Mouse (Mus musculus): ENCODE measurements around the gene Tbc1d10c.

Gene Tbc1d10c

DNA sequence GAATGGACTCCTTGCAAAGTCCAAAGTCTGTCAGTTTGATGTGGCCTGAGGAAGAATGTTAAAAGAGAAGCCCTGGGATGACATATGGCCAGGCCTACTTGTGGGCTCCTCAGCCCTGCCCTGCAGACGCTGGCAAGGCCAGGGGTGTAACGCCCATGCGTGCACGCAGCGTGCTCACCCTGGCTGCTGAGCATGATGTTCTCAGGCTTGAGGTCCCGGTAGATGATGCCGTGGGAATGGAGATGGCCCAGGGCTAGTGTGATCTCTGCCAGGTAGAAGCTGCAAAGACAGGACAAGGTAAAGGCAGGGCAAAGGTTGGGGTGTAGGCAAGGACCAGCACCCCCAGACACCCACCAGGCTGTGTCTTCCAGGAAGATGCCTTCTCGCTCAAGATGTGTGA lies 32.0 kb downstream of the Tbc1d10c start:
- DNase-seq (ENCODE audit: low read depth), result no peak

DNA sequence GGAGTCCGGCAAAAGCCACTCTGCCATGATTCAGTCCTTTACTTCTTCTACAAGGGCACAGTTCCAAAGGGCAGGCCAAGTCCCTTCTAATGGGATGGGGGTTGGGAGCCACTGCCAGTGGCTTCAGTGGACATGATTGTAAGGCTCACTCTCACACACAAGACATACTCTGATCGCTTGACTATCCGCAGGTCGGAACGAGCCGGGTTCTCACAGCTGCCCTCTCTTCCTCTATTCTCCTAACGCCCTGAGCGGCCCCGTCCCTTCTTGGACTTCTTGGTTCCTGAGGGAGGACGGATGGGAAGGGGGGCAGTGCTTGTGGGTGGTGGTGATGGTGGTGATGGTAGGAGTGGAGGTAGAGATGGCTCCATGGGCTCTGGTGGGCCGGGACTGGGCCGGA lies 34.3 kb downstream of the Tbc1d10c start:
- no peak for DNase-seq (ENCODE audit: low read depth)

DNA sequence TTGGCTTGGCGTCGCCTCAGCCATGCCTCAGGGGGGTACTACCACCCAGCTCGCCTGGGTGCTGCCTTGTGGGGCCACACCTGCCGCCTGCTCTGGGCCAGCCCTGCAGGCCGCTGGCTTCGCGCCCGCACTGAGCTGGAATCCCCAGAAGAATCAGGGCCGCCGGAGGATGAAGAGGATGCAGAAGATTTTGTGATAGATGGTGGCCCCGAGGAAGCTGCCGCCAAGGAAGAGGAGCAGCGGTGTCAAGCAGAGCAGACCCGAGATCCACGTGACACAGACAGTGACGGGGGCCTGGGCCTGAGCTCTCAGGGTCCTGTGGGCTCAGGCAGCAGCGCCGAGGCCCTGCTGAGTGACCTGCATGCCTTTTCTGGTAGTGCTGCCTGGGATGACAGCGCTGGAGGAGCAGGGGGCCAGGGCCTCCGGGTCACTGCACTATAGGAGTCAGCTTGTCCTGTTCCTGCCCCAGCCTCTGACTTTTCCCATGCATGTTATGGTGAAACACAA lies 35.0 kb downstream of the Tbc1d10c start:
- DNase-seq (ENCODE audit: low read depth), result no peak

DNA sequence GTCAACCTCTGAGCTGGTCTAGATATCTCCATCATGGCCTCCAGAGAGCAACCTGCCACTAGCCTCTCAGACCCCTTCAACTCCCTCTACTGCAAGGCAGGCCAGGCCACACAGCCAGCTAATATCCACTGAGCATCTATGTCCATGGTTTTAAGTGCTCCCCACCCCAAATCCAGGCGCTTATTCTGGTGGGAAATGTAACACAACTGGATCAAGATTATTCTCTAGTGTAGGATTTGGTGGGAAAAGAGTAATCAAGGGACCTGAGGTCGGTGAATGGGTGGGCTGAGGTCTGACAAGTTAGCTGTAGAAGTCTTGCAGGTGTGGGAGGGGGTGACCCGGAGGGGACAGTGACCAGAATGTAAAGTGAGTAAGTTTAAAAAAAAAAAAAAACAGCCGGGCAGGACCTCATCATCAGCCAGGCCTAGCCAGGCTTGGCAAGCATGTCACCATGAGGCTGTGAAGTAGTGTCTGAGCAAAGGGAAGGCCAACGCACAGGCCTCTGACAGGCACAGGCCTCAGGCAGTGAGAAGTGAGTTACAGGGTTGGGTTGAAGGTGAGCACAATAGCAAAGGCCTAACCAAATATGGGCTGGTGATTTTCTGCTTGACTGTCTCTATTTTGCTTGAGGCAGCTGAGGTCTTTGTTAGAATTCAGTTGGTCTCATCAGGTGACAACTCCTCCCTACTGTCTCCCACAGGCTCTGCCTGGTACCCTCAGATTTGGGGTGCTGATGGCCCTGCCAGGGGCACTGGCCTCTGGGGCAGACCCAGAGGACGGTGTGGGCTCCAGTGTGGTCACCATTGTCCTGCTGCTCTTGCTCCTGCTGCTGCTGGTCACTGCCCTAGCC lies 35.6 kb downstream of the Tbc1d10c start:
- no peak for DNase-seq (ENCODE audit: low read depth)

DNA sequence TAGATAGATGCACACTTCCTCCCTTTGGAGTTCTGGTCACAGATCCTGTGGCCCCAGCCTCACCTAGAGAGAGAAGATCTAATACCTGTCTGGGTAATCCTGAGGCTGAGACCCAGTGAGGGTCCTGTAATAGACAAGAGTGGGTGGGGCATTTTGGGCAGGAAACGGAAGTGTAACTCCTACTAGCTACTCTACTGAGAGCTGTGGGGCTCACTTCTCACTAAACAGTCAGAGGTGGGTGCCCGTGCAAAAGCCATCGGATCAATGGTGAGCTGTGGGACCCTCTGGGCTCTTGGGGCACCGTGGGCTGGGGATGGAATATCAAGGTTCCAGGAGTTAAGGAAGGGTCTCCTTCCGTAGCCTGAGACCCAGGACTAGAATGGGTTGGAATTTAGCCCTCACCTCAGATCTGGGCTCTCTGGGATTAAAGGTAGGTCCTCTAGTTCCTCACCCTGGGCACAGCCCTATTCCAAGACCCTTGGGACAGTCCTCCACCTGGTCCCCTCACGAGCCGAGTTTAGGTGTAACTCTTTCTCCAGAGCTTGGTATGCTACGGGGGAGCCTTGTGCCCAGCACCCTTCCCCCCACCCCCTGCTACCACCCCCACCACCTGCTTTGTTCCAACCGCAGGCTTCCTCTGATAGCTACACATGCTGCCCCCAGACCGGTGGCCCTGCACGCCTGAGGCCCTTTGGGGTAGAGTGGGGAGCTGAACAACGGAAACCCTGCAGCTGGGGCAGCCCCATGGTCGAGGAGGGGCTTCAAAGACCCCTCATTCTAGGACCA lies 36.5 kb downstream of the Tbc1d10c start:
- no peak for DNase-seq (ENCODE audit: low read depth)

DNA sequence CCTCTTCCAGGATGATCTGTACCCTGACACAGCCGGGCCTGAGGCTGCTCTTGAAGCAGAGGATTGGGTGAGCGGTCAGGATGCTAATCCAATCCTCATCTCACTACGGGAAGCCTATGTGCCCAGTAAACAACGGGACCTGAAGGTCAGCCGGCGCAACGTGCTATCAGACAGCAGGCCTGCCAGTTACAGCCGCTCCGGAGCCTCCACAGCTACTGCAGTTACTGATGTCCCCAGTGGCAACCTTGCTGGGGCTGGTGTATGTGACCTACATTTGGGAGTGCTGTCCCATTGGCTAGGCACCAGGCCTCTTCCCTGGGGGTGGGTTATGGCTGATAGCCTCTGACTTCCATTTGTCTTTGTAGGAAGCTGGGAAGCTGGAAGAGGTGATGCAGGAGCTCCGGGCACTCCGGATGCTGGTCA lies 37.8 kb downstream of the Tbc1d10c start, which contains the start of gene Ptprcap:
TSS of gene Ptprcap (plus strand) at position 373 of the 423 bp plus-strand sequence.
- DNase-seq (ENCODE audit: low read depth), result no peak

DNA sequence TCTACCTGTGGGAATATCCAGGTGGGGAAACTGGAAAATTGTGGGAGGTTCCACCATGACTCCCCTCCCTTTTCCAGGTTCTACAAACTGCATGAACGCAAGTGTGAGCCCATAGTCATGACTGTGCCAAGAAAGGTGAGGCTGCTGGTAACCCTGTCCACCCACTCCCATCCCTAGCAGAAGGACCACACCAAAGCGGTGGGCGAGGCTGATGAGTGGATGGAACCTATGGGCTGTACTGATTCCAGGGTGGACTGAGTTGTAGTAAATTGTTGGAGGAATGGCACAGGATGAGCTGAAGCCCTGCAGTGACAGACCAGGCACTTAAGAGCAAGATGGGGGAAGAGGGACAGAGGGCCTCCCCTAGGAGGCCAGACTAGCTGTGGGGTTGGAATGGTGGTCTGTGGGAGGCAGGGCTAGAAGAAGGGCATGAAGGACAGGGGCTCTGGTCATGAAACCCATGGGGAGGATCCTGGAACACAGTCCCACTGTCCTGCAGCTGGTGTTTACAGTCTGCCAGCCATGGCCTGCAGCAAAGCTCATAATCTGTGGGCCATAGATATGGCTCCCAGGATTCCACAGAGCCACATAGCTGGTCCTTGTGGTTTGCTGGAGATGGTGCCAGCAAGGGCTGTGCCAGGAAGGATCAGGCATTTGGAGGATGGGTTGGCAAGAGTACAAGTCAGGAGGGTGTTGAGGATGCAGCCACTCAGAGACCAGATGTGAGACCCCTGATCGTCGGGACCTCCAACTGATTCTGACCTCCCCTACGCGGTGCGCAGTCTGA lies 38.4 kb downstream of the Tbc1d10c start:
- DNase-seq (ENCODE audit: low read depth), result no peak

DNA sequence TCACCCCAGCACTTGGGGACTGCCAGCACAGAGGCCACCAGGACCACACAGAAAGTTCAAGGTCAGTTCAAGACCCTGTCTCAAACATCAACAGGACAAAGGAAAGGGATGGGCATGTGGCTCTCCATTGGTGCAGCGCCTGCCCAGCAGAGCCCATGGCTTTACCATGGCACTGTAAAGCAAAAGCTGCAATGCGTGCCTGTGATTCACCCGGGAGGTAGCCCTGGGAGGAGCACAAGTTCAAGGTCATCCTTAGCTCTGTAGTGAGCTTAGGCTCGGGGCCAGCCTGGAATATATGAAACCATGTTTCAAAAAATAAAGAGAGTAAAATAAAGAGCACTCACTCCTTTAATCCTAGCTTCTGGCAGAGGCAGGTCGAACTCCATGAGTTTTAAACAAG lies 39.2 kb downstream of the Tbc1d10c start:
- no peak for DNase-seq (ENCODE audit: low read depth)

DNA sequence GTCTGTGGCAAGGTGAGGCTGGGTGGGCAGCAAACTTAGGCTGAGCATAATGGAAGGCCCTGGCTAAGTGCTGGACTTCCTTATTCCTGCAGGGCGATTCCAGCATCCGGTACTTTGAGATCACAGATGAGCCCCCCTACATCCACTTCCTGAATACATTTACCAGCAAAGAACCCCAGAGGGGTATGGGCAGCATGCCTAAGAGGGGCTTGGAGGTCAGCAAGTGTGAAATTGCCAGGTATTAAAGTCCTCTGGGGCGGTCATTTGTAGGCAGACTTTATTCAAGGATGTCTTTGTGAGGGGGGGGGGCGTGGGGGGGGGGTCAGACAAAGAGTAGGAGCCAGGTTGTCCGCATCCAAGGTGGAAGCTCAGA lies 39.6 kb downstream of the Tbc1d10c start:
- DNase-seq (ENCODE audit: low read depth), result no peak

DNA sequence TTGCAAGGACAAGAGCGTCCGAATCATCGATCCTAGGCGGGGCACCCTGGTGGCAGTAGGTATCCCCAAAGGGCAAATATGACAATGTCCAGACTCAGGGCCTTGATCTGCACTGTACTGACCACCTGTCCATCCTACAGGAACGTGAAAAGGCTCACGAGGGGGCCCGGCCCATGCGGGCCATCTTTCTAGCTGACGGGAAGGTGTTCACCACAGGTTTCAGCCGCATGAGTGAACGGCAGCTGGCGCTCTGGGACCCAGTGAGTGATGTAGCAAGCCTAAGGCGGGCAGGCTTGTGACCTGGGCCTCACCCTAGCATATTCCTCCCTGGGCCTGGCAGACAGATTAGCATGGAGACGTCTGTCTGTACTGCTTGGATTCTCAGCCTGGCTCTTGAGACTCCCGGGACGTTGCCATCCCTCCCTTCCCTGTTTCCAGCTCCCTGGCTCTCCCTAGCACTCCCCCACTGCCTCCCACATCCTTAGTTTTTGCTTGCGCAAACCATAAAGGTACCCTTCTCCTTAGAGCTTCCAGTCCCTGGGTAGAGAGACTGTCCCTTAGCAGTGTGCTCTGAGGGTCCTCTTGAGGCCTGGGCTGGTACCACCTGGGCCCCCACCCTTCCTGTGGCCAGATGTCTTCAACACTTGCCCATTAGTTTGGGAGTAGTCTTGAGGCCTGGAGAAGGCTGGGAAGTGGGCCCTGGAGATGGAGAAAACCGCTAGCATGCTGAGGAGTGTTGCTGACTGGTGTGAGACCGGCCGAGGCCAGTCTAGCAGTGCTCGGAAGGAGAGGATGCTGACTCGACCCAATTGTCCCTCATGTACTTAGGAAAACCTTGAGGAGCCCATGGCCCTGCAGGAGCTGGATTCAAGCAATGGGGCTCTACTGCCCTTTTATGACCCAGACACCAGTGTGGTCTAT lies 40.3 kb downstream of the Tbc1d10c start:
- no peak for DNase-seq (ENCODE audit: low read depth)

DNA sequence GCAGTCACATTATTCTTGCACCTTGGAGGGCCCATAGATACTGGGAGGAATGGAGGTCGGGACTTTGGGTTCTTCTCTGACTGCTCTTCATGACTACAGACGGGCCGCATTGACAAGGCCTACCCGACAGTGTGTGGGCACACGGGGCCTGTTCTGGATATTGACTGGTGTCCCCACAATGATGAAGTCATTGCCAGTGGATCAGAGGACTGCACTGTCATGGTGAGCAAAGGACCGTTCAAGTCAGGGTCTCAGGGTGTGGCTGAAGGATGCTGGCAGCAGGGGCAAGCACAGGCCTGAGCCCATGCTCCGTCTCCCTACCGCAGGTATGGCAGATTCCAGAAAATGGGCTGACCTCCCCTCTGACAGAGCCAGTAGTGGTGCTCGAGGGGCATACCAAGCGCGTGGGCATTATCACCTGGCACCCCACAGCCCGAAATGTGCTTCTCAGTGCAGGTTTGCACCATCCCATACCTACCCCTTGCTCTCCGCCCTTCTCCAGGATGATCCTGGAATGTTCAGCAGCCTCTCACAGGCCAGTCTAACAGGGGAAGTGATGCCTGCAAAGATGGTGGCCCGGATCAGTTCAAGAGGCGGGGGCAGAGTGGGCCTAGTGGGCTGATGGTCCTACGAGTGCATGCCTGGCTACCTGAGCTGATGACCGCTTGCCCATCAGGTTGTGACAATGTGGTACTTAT lies 41.2 kb downstream of the Tbc1d10c start:
- no peak for DNase-seq (ENCODE audit: low read depth)

DNA sequence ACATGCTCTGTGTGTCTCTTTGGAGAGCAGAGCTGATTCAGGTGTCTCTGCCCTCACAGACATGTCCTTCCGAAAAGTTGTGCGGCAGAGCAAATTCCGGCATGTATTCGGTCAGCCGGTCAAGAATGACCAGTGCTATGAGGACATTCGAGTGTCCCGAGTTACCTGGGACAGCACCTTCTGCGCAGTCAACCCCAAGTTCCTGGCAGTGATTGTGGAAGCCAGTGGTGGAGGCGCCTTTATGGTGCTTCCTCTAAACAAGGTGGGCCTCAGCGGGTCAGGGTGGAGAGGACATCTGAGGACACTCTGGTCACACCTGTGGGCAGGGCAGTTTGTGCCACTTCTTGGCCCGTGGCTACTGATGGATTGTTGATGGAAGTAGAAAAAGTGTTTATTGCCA lies 41.8 kb downstream of the Tbc1d10c start:
- DNase-seq (ENCODE audit: low read depth), result no peak

DNA sequence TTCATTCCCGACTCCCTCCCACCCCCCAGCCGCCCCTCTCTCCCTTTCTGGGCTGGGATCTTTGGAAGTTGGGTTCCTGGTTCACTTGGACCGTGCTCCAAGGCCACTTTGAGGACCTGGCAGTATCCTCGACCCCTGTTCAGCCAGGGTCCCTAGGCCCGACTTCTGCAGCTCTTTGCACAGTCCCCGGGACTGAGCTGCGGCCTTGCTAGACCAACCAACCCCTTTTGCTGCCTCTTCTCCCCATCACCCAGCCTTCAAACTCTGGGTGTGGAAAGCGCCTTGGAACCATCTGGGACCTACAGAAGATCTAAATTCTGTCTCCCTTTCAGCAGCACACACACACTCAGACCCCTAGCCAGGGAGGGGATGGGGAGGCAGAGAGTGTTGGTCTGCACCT lies 42.3 kb downstream of the Tbc1d10c start:
- peak; percentile 46 for DNase-seq (ENCODE audit: low read depth)

DNA sequence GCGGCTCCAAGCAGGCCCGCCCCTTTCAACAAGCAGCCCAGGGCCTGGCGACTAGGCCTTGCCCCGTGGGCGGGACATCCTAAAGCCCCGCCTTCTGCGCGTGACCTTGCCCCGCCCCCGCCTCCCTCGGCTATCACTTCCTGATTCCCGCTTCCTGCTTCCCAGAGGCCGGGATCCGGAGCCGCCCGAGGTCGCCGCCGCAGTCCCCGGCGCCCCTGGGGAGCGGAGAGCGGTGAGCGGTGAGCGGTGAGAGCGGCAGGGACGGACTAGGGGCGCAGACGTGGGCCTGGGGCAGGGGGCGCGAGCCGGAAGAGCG lies 42.6 kb downstream of the Tbc1d10c start, which contains the start of gene Coro1b:
TSS of gene Coro1b (plus strand) at position 129 of the 316 bp plus-strand sequence.
- peak; percentile 99 for DNase-seq (ENCODE audit: low read depth)

DNA sequence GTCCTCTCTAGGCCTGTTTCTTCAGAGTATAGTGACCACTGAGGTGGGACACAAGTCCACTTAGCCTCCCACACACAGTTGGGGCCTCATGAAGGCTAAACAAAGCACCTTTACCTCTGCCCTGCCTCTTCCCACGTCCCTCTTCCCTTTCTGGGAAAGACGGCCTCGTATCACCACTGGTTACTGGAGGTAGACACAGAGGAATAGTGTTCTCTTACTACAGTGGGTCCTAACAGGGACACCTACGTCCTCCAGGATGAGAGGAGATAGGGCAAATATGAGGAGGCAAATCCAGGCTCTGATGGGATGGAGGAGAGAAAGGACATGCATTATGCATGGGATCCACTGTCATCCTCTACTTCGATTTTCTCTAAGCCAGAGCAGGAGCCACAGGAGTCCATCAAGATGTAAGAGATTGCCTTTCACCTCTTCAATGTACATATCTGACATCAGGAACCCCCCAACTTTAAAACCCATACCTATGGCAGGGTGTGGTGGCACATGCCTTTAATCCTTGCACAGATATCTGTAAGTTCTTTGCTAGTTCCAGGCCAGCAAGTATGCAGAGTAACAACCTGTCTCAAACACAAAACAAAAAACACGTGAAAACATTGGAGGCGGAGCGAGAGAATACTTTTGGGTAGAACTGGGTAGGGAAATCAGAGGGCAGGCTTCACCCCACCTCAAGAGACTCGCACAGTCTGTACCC lies 43.1 kb downstream of the Tbc1d10c start:
- no peak for DNase-seq (ENCODE audit: low read depth)

DNA sequence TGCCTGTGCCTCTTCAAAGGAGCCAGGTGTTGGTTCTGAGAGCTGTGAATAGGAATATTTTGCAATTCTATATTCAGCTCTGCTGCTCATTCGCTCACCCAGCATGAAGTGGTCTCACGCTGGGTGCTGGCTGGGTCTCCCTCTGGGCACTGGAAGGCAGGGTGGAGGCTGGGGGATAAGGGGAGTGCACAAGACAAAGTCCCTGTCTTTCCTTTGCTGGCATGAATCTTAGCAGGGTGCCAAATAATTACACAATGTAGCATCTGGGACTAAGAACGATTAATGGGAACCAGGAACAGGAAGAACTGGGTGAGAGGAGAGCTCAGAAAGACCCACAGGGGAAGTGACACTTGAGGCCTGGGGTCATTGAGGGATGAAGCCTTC lies 44.1 kb downstream of the Tbc1d10c start:
- DNase-seq (ENCODE audit: low read depth), result no peak

DNA sequence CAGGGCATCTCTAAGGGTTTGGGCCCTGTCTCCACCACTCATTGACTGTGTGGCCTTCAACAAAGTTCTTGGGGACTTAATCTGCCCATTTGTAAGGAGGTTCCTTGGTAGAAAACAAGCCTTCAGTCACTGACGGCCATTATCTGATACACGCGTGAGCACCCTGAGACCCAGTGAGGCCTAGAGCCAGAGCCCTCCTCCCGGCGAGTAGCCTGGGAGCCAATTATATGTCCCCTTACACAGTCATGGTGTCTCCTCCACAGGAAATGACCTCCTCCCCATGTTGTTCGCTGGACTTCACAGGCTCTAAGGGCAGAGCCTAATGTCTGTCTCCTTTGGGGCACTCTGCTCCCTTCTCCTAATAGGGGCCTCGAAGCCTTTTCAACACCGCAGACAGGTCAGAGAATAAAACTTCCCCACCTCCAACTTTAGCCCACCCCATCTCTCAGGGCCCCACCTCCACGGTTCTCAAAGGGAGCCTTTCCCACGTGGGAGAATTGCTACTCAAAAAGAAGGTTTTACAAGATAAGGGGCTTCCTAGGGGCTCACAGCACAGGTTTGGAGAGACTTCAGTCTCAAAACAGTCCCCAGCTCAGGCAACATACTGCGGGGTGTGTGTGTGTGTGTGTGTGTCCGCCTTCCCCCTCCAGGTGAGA lies 44.6 kb downstream of the Tbc1d10c start:
- DNase-seq (ENCODE audit: low read depth), result no peak

DNA sequence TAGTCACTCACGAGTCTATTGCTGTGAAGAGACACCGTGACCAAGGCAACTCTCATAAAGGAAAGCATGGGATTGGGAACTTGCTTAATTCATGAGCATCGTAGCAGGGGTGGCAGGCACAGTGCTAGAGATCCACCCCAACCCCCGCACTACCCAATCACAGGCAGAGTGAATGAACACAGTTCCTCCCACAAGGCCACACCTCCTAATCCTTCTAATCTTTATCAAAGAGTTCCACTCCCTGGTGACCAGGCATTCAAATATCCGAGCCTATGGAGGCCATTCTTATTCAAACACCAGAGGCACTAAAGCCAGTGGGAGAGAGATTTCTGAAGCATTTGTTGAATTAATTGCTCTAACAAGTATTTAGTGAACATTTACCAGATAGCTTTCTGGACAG lies 45.1 kb downstream of the Tbc1d10c start:
- no peak for DNase-seq (ENCODE audit: low read depth)

Measured in NIH3T3 (cell line).